Mouse (Mus musculus) frontal cortex, postnatal 10 days (tissue): Measurements from ENCODE around the gene Erlin1.

ENCODE experiments used
- DNase-seq, 2 experiments: peaks; one replicate each; pipeline ENCODE4 v3.0.0; 2022; ENCODE audit warnings: low spot score in 2 of 2, mixed read lengths in 1 of 2

Gene Erlin1

GRCm38 (mm10) chr19:44060226-44060625 is 9.4 kb downstream of the Erlin1 start:
- no peak for DNase-seq

GRCm38 (mm10) chr19:44055173-44055826 is 14.3 kb downstream of the Erlin1 start:
- no peak for DNase-seq

- no peak for DNase-seq
Observed at GRCm38 (mm10) chr19:44050388-44050787, 19.2 kb downstream of the Erlin1 start.

GRCm38 (mm10) chr19:44049282-44049681 is 20.3 kb downstream of the Erlin1 start:
- DNase-seq, result no peak

- DNase-seq, result no peak
Observed at GRCm38 (mm10) chr19:44045847-44046246, 23.7 kb downstream of the Erlin1 start.

- DNase-seq, result no peak
Observed at GRCm38 (mm10) chr19:44042121-44042520, 27.5 kb downstream of the Erlin1 start.

- no peak for DNase-seq
Observed at GRCm38 (mm10) chr19:44033396-44033795, 36.2 kb downstream of the Erlin1 start.

- no peak for DNase-seq
Observed at GRCm38 (mm10) chr19:44032046-44032744, 37.4 kb downstream of the Erlin1 start.

- DNase-seq, result no peak
Observed at GRCm38 (mm10) chr19:44030024-44030423, 39.6 kb downstream of the Erlin1 start.

GRCm38 (mm10) chr19:44028972-44029371 is 40.6 kb downstream of the Erlin1 start, which contains the start of gene Cyp2c23:
Gene Cyp2c23 (minus strand): TSS chr19:44029208.
- no peak for DNase-seq

GRCm38 (mm10) chr19:44026956-44027530 is 42.5 kb downstream of the Erlin1 start:
- no peak for DNase-seq

GRCm38 (mm10) chr19:44024921-44025585 is 44.5 kb downstream of the Erlin1 start:
- no peak for DNase-seq

- no peak for DNase-seq
Observed at GRCm38 (mm10) chr19:44023066-44023465, 46.5 kb downstream of the Erlin1 start.

- DNase-seq, result no peak
Observed at GRCm38 (mm10) chr19:44021502-44021901, 48.1 kb downstream of the Erlin1 start.

GRCm38 (mm10) chr19:44019739-44020138 is 49.8 kb downstream of the Erlin1 start:
- DNase-seq, result no peak

- DNase-seq, result no peak
Observed at GRCm38 (mm10) chr19:44013862-44014261, 55.7 kb downstream of the Erlin1 start.

- DNase-seq, result no peak
Observed at GRCm38 (mm10) chr19:44008784-44009183, 60.8 kb downstream of the Erlin1 start.

GRCm38 (mm10) chr19:44007186-44007585 is 62.4 kb downstream of the Erlin1 start:
- no peak for DNase-seq

- DNase-seq, result no peak
Observed at GRCm38 (mm10) chr19:44005025-44005424, 64.6 kb downstream of the Erlin1 start.

GRCm38 (mm10) chr19:44004261-44004660 is 65.3 kb downstream of the Erlin1 start:
- no peak for DNase-seq

- DNase-seq, result peak in 1 of 2 experiments; percentile 13
Observed at GRCm38 (mm10) chr19:44000720-44001119, 68.9 kb downstream of the Erlin1 start.

GRCm38 (mm10) chr19:44000061-44000460 is 69.5 kb downstream of the Erlin1 start:
- no peak for DNase-seq
